Mouse (Mus musculus) forebrain, embryonic 15.5 days (tissue): ENCODE data around the gene Zxdc. TPM values are rescaled to one million over a fixed set of nuclear protein-coding genes. Genes with fewer than 3 reads are reported as not detected.
A peak's percentile ranks its signal among the peaks of the same experiment; 100 is the strongest.

Experiments
- ATAC-seq: fragments of 200-750 bp; cut with Nextera tagmentation; replicated peaks from 2 replicates; pipeline ENCODE4 v1.8.0; 2017; ENCODE audit warnings: mild to moderate bottlenecking, moderate TSS enrichment, moderate library complexity
- H3K27ac ChIP-seq: fragments of 300-500 bp; sonication (generic); replicated peaks from 2 replicates; pipeline ENCODE4 v1.5.1; 2015; ENCODE audit warnings: mild to moderate bottlenecking, inconsistent platforms
- H3K27me3 ChIP-seq: fragments of 300-500 bp; sonication (generic); 2 replicates; pipeline ENCODE4 v1.6.1; 2015; ENCODE audit warnings: inconsistent platforms
- H3K36me3 ChIP-seq: fragments of 300-500 bp; sonication (generic); 2 replicates; pipeline ENCODE4 v1.6.1; 2015; ENCODE audit warnings: mild to moderate bottlenecking, inconsistent platforms
- H3K4me1 ChIP-seq: fragments of 300-500 bp; sonication (generic); 2 replicates; pipeline ENCODE4 v1.6.1; 2015; ENCODE audit warnings: inconsistent platforms
- H3K4me2 ChIP-seq: fragments of 300-500 bp; sonication (generic); replicated peaks from 2 replicates; pipeline ENCODE4 v1.6.1; 2015; ENCODE audit warnings: mild to moderate bottlenecking, inconsistent platforms
- H3K4me3 ChIP-seq: fragments of 300-500 bp; sonication (generic); 2 replicates; pipeline ENCODE4 v1.5.1; 2015; ENCODE audit warnings: mild to moderate bottlenecking, inconsistent platforms
- H3K9ac ChIP-seq: fragments of 300-500 bp; sonication (generic); replicated peaks from 2 replicates; pipeline ENCODE4 v1.6.1; 2015; ENCODE audit warnings: mild to moderate bottlenecking, inconsistent platforms
- H3K9me3 ChIP-seq: fragments of 300-500 bp; sonication (generic); 2 replicates; pipeline ENCODE4 v1.6.1; 2016; ENCODE audit warnings: inconsistent platforms
- WGBS: fragments of 180-500 bp; shearing (Covaris S2); methylation state at CpG from one replicate; pipeline ENCODE4 v1.1.7; 2015; ENCODE audit warnings: mixed read lengths; 5-methylcytosine and 5-hydroxymethylcytosine counted together
- polyA plus RNA-seq: library from polyadenylated mRNA; unstranded; fragments of >200 nt; fragmentation: Nextera tagmentation; extraction: Ambion mirVana; gene quantifications from 2 replicates; pipeline ENCODE4 v1.2.1, GENCODE M21; 2015

Gene Zxdc
- polyA plus RNA-seq, 1 experiment from 2014 or later, result 12.3 TPM

DNA sequence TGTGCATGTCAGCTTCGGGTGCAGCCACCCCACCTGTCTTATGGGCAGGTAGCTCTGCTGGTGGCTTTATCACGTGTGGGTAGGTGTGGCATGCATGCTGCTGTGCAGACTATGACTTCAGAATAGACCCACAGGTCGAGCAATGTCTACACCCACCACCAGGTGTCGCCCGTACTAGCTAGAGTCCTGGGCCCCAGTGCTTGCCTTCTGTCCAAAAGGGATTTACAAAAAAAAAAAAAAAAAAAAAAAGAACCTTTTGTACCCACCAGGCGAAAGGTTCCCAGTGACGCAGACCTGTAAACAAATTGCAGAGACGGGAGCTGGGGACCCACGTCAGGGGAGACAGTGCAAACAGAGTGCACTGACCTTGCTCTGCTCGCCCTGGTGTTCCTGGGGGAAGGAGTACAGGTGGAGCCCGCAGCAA, 65.9 kb downstream of the Zxdc start:
- Histone ChIP-seq H3K9ac (no peak overlapping the region), H3K27ac (no peak overlapping the region), H3K4me3 (no peak overlapping the region), H3K27me3 (no peaks in the 10 kb centered on the region), H3K4me1 (peaks cover 2% of the 10 kb centered on the region; the same call in 1 of the 2 replicates), H3K9me3 (no peaks in the 10 kb centered on the region), H3K4me2 (no peak overlapping the region), H3K36me3 (no peaks in the 10 kb centered on the region)
- peak; percentile 78 for ATAC-seq
- WGBS, result 13% methylated on average over 11 of the region's 11 CpGs

- no peak for ATAC-seq
- Histone ChIP-seq H3K4me1 (peaks cover 2% of the 10 kb centered on the region; the same call in 1 of the 2 replicates), H3K9me3 (no peaks in the 10 kb centered on the region), H3K27me3 (no peaks in the 10 kb centered on the region), H3K4me3 (no peak overlapping the region), H3K27ac (no peak overlapping the region), H3K9ac (no peak overlapping the region), H3K4me2 (no peak overlapping the region), H3K36me3 (no peaks in the 10 kb centered on the region)
- 88% methylated on average over 10 of the region's 10 CpGs for WGBS
These were observed 67.1 kb downstream of the Zxdc start for GRCm38 (mm10) chr6:90436192-90436907.

GRCm38 (mm10) chr6:90437041-90437440, 67.7 kb downstream of the Zxdc start:
- no peak overlapping the region for H3K4me3 ChIP-seq
- no peaks in the 10 kb centered on the region for H3K27me3 ChIP-seq
- no peak overlapping the region for H3K4me2 ChIP-seq
- no peak overlapping the region for H3K27ac ChIP-seq
- 93% methylated on average over 3 of the region's 3 CpGs for WGBS
- no peaks in the 10 kb centered on the region for H3K36me3 ChIP-seq
- no peak for ATAC-seq
- H3K4me1 ChIP-seq, result peaks cover 2% of the 10 kb centered on the region; the same call in 1 of the 2 replicates
- no peak overlapping the region for H3K9ac ChIP-seq
- H3K9me3 ChIP-seq, result no peaks in the 10 kb centered on the region

DNA sequence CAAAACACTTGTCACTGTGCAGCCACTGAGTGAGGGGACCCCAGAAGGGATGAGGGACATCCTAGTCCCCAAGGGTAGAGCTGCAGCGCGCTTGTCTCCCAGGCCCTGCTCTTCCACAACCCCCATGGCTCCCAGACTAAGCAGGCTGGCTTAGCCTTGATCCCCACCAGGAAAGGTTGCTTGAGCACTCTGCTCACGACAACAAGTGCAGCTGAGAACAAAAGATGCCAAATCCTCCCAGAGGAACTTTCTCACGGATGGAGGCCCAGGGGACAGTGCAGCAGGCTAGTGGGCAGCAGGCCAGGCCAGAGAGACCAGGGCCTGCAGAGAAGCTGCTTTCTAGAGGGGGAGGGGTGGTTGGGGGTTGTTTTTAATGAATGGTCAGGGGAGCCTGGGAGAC, 77.6 kb downstream of the Zxdc start:
- H3K4me2 ChIP-seq, result no peak overlapping the region
- H3K9me3 ChIP-seq, result no peaks in the 10 kb centered on the region
- no peaks in the 10 kb centered on the region for H3K27me3 ChIP-seq
- H3K36me3 ChIP-seq, result no peaks in the 10 kb centered on the region
- no peak overlapping the region; the same call in 1 of the 2 replicates for H3K27ac ChIP-seq
- H3K9ac ChIP-seq, result no peak overlapping the region
- WGBS, result 19% methylated on average over 4 of the region's 4 CpGs
- H3K4me3 ChIP-seq, result no peak overlapping the region
- peaks cover 10% of the 10 kb centered on the region; the same call in 1 of the 2 replicates for H3K4me1 ChIP-seq
- peak; percentile 51 for ATAC-seq

DNA sequence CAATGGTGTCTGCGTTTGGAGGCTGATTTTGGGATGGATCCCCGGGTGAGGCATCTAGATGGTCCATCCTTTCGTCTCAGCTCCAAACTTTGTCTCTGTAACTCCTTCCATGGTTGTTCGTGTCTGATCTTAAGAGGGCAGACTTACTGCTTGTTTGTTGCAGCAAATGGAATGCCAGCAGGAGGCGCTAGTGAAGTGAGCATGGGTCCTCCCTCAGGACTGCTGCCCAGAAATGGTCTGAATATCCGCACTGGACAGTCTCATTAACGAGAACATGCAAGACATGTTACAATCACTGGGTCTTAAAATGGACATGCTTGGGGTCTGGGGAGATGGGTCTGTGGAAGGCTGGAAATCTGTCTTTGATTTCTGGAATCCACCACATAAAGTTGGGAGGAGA, 80.9 kb downstream of the Zxdc start:
- no peaks in the 10 kb centered on the region for H3K36me3 ChIP-seq
- peaks cover 10% of the 10 kb centered on the region; the same call in 1 of the 2 replicates for H3K4me1 ChIP-seq
- H3K4me2 ChIP-seq, result no peak overlapping the region
- no peak overlapping the region for H3K4me3 ChIP-seq
- H3K9ac ChIP-seq, result no peak overlapping the region
- no peak overlapping the region for H3K27ac ChIP-seq
- no peaks in the 10 kb centered on the region for H3K9me3 ChIP-seq
- 27% methylated on average over 7 of the region's 7 CpGs for WGBS
- no peaks in the 10 kb centered on the region for H3K27me3 ChIP-seq
- no peak for ATAC-seq

DNA sequence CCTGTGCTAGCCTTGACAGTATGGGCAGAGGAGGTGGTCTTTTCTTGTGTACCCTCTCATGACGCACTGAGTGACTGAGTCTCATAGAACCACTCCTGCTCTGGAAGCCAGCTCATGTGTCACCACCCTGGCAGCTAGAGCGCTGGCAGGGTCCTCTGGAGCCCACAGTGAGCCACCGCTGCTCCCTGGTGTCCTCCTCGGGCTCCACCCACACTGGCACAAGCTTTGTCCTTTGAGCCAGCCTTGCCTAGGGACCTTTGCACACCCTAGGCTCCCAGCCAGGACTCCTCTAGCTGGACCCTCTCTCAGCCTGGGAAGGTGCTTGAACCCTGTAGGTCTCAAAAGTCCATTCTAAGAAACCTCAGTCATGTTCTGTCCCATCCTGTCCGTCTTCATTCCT, 81.4 kb downstream of the Zxdc start:
- Histone ChIP-seq H3K4me3 (no peak overlapping the region), H3K4me1 (peaks cover 10% of the 10 kb centered on the region; the same call in 1 of the 2 replicates), H3K27me3 (no peaks in the 10 kb centered on the region), H3K36me3 (no peaks in the 10 kb centered on the region), H3K27ac (no peak overlapping the region), H3K9ac (no peak overlapping the region), H3K9me3 (no peaks in the 10 kb centered on the region), H3K4me2 (no peak overlapping the region)
- WGBS, result 65% methylated on average over 5 of the region's 5 CpGs
- peak; percentile 40; the same call in 1 of the 2 replicates for ATAC-seq

- H3K4me2 ChIP-seq, result no peak overlapping the region
- H3K27ac ChIP-seq, result no peak overlapping the region
- H3K4me3 ChIP-seq, result no peak overlapping the region
- 92% methylated on average over 5 of the region's 5 CpGs for WGBS
- ATAC-seq, result no peak
- no peak overlapping the region for H3K9ac ChIP-seq
- no peaks in the 10 kb centered on the region for H3K36me3 ChIP-seq
- no peaks in the 10 kb centered on the region for H3K9me3 ChIP-seq
- H3K27me3 ChIP-seq, result no peaks in the 10 kb centered on the region
- peaks cover 10% of the 10 kb centered on the region; the same call in 1 of the 2 replicates for H3K4me1 ChIP-seq
These were observed 82.2 kb downstream of the Zxdc start for GRCm38 (mm10) chr6:90451512-90451911.

DNA sequence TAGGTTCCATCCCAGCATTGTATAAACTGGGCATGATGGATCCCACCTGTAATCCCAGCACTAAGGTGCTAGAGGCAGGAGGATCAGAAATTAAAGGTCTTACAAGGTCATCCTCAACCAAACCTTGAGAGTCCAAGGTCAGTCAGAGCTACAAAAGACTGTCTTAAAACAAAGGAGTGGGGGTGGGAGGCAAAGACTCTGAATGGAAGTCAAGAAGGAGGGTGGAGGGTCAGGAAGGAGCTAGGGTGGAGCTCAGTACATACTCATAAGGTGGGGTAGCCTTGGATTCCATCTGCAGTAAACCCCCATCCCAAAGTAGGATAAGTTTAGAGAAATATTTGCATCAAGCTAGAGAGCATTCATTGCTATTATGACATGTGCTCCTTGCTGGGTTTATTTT, 83.3 kb downstream of the Zxdc start:
- no peak for ATAC-seq
- Histone ChIP-seq H3K4me1 (peaks cover 4% of the 10 kb centered on the region; the same call in 1 of the 2 replicates), H3K36me3 (no peaks in the 10 kb centered on the region), H3K27me3 (no peaks in the 10 kb centered on the region), H3K27ac (no peak overlapping the region), H3K9ac (no peak overlapping the region), H3K9me3 (no peaks in the 10 kb centered on the region), H3K4me2 (no peak overlapping the region), H3K4me3 (no peak overlapping the region)

Other genes starting within 250 kb of the Zxdc start
- gene Vmn1r51, start 246.9 kb upstream of the Zxdc start, polyA plus RNA-seq, result not detected in 2 replicates
- gene Vmn1r52, start 194.7 kb upstream of the Zxdc start, polyA plus RNA-seq, result not detected in 2 replicates
- not detected in 2 replicates for gene V1ra8, start 166.7 kb upstream of the Zxdc start, polyA plus RNA-seq
- gene Vmn1r53, start 145.1 kb upstream of the Zxdc start, polyA plus RNA-seq, result not detected in 2 replicates
- not detected in 2 replicates for gene Vmn1r54, start 123.2 kb upstream of the Zxdc start, polyA plus RNA-seq
- gene BC048671, start 68.3 kb upstream of the Zxdc start, polyA plus RNA-seq, result not detected in 2 replicates
- gene Chst13, start 44.3 kb upstream of the Zxdc start, polyA plus RNA-seq, result not detected in 2 replicates
- gene Uroc1, start 36.2 kb upstream of the Zxdc start, polyA plus RNA-seq, result not detected in 2 replicates
- gene Cfap100, start 59.3 kb downstream of the Zxdc start, polyA plus RNA-seq, result 3.9 and 5.3 TPM in 2 replicates
- gene Klf15, start 93.1 kb downstream of the Zxdc start, polyA plus RNA-seq, result 12.9 and 13.1 TPM in 2 replicates
- gene Aldh1l1, start 116.9 kb downstream of the Zxdc start, polyA plus RNA-seq, result 29.0 and 35.6 TPM in 2 replicates
- 2.3 and 2.5 TPM in 2 replicates for gene Slc41a3, start 235.2 kb downstream of the Zxdc start, polyA plus RNA-seq